Mouse (Mus musculus) brown adipose tissue, adult 24 weeks (tissue): ENCODE results near the gene Gm765. TPM values are rescaled to one million over a fixed set of nuclear protein-coding genes. Genes with fewer than 3 reads are reported as not detected.

Source experiments
- H3K27ac ChIP-seq: fragments of 200-500 bp; replicated peaks from 2 replicates; pipeline ENCODE4 v1.5.1; 2012; ENCODE audit warnings: low read depth, mild to moderate bottlenecking, low read length
- H3K4me1 ChIP-seq: fragments of 200-500 bp; 2 replicates; pipeline ENCODE4 v1.6.1; 2012; ENCODE audit warnings: low read length, mixed read lengths; ENCODE audit not compliant: control insufficient read depth, insufficient read depth, insufficient read length
- H3K4me3 ChIP-seq: fragments of 200-500 bp; 2 replicates; pipeline ENCODE4 v1.5.1; 2012; ENCODE audit warnings: low read depth, mild to moderate bottlenecking, low read length, moderate library complexity; ENCODE audit not compliant: insufficient read depth
- polyA plus RNA-seq: library from polyadenylated mRNA; stranded (reverse); fragments of >200 nt; gene quantifications from 2 replicates; pipeline ENCODE4 v1.2.4, GENCODE M21; 2012; ENCODE audit not compliant: missing spikeins, insufficient read depth, insufficient read length

Gene Gm765
- not detected in 2 replicates for polyA plus RNA-seq

DNA sequence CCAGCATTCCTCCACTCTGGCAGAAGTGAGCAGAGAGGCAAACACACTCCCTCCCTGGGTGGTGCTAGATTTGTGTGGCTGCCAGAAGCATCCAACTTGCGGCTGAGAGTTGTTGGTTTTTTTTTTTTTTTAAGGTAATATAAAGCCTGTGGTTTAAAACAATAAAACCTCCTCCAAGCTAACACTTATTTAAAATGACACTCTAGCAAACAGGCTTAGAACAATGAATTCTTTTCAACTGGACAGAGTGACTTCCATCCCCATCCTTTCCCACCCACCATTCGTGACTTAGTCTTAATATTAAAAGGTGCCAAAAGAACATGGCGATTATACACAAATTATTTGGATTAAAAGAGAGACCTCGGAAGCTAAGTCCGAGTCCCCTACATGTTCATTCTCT is at the start of gene Gm765:
TSS of gene Gm765 (minus strand) at position 101 of the 400 bp plus-strand sequence.
- Histone ChIP-seq H3K4me3 (no peak within 1 kb of the TSS), H3K4me1 (no peaks in the 10 kb centered on the region), H3K27ac (no peak within 1 kb of the TSS)

DNA sequence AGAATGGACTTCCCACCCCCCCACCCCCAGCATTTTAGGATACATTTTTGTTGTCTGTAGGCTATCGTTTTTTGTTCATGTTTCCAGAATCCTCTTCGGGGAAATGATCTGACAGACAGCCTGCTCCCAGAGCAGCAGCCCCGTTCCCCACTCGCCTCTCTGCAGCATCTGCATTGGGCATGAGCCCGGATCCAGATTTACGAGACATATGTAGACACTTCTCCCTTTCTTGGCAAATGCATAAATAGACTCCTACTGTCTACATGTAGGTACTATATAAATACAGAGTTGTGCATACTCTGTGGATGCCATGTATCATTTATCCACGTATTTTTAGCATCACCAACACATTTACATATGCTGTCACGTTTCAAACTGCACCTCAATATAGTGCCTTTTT is 42.9 kb upstream of the Gm765 start:
- Histone ChIP-seq H3K27ac (no peak overlapping the region), H3K4me1 (no peaks in the 10 kb centered on the region), H3K4me3 (no peak overlapping the region)

DNA sequence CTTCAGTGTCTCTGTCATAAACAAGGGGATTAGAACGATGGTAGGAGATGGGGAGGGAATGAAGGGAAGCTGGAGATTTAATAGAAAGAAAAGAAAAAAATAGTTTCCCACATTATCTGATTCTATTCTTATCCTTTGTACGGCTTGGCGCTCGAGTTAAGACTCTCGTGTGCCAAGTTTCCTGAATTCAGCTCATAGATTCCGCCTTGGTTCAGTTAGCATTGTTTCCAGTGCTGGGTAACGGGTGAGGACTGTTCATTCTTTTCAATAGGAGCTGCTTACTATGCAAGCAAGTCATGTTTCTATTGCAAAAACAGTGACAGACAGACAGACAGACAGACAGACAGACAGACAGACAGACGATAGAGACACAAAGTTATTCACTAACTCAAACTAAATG is 41.9 kb upstream of the Gm765 start:
- Histone ChIP-seq H3K4me1 (no peaks in the 10 kb centered on the region), H3K4me3 (no peak overlapping the region), H3K27ac (no peak overlapping the region)

DNA sequence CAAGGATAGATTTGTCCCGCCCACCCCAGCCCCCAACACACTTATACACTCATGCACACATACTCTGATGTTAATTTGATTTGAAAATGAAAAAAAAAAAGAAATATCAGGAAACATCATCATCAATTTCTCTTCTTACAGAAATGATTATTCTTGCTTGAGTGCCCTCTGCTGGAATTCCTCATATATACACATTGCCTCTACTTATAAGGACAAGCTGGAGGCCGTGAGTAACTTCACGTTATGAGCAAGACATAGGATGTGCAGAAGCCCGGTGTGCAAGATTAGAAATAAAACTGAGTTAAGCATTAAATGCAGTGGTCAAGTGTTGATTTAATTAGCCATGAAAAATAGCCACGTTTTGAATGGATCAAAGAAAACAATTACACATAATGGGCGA is 40.9 kb upstream of the Gm765 start:
- Histone ChIP-seq H3K27ac (no peak overlapping the region), H3K4me3 (no peak overlapping the region), H3K4me1 (no peaks in the 10 kb centered on the region)

DNA sequence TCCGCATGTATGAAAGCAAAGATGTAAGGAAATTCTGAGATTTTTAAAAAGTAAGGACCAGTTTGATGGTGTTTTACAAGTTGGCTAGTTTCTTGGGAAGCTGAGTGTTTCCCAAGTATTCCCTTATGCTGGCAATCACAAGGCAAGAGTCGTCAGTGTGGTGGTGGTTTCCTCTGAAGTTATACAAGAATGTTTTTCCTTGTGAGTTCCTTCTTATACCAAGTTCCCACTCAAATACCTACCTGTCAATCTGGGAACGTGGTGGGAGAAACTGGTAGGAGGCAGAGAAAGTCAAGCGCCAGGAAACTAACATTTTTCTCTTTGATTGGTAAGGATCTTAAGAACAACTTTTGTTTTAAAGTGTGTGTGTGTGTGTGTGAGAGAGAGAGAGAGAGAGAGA is 23.6 kb upstream of the Gm765 start:
- no peak overlapping the region for H3K4me3 ChIP-seq
- H3K4me1 ChIP-seq, result no peaks in the 10 kb centered on the region
- no peak overlapping the region for H3K27ac ChIP-seq

DNA sequence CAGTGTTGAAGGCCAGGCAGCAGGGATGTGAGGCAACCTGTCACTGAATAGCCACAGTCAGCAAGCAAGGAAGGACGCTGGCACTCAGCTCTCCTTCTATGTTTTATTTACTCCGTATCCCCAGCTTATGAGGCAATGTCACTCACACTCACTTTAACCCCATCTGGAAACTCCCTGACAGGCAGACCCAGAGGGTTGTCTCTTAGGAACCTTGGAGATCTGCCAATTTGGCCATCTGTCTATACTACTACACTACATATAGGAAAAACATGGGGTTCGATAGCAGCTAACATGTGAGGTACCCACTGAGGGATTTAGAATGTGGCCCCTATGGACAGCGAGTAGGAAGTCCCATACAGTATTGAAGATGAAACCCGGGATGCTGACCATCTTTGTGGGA is 12.7 kb upstream of the Gm765 start:
- Histone ChIP-seq H3K27ac (no peak overlapping the region), H3K4me1 (no peaks in the 10 kb centered on the region), H3K4me3 (no peak overlapping the region)

DNA sequence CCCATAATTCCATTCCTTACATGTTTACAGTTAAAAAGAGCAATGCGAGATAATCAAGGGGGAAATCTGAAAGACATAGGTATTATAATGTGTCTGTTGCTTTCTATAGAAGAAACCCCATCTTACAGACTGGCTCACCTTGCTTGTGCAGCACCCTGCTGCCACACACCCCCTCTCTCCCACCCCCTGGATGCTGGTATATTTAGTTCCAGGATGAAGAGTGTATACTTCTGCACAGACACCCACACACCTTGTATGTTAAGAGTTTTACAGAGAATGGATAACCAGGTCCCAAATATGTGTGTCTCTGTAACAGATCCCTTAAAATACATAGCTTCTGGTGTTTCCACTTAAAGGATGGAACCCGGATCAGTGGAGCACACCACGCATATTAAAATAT is 10.7 kb upstream of the Gm765 start:
- no peak overlapping the region for H3K27ac ChIP-seq
- no peaks in the 10 kb centered on the region for H3K4me1 ChIP-seq
- no peak overlapping the region for H3K4me3 ChIP-seq

DNA sequence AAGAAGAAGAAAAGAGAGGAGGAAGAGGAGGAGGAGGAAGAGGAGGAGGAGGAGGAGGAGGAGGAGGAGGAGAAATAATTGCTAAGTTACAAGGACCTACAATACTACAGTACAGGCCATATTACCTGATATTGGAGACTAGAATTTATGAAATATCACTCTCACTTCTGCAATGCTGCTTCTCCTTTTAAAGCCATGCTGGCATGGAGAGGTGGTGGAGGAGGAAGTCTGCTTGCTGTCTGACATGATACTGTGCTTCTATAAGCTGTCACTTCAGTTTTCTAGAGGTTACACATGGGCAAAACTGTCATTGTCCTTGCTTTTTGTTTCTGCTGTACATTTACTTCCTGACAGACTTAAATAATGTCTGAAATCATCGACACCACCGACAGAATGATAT is 9.8 kb downstream of the Gm765 start:
- no peak overlapping the region for H3K27ac ChIP-seq
- H3K4me3 ChIP-seq, result no peak overlapping the region
- H3K4me1 ChIP-seq, result no peaks in the 10 kb centered on the region

DNA sequence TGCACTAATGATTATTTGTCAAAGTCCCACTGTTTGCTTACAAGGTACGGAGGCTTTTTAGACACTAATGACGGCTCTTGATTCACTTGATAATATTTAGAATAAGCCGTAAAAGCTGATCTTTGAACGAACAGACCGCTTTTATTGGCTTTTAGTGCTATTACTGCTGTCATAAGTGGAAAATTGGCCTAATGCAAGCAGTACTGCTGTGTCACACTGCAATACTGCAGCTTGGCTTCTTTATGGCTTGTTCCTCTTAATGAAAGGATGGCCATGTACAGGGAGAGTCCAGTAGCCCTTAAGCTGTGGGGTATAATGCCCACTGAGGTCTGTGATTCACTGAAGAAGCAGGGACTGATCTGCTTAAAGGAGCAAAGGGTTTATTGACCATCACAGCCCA is 30.9 kb downstream of the Gm765 start:
- Histone ChIP-seq H3K4me3 (no peak overlapping the region), H3K4me1 (no peaks in the 10 kb centered on the region), H3K27ac (no peak overlapping the region)

DNA sequence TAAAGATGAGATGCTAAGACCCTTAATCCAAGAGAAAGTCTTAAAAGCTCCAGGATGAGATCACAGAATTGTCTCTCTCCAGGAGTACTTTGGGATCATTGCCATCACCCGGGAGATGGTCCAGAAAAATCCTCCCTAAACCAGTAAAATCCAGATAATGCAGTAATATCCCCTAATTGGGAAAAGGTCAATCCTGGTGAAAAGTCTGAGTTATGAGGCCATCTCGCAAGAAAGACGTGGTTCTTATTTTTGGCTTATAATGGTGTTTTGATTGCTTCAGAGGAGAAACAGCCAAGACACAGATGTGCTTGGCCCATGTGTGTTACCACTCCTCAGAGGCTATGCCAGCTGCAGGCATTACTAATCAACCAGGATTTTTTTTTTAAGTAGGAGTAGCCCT is 34.9 kb downstream of the Gm765 start:
- no peaks in the 10 kb centered on the region; the same call in 1 of the 2 replicates for H3K4me1 ChIP-seq
- H3K4me3 ChIP-seq, result no peak overlapping the region
- H3K27ac ChIP-seq, result no peak overlapping the region

DNA sequence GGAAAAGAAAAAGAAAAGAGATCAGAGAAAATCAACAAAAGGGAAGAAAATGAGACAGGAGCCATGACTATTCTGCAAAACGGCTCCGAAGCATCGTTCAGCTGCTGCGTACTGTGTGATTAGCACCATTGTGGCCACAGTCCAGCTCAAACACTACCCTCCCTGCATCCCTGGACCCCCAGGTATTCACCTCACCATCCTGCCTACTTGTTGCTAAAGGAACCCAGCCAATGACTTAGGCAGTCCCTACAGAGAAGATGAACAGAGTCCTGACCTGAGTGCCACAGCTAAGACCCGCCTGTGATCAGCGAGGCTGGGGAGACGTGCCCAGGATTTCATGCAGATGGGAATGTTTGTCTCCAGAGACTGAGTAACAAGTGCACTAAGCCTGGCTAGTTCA is 35.4 kb downstream of the Gm765 start:
- Histone ChIP-seq H3K4me3 (no peak overlapping the region), H3K27ac (no peak overlapping the region), H3K4me1 (no peaks in the 10 kb centered on the region; the same call in 1 of the 2 replicates)

DNA sequence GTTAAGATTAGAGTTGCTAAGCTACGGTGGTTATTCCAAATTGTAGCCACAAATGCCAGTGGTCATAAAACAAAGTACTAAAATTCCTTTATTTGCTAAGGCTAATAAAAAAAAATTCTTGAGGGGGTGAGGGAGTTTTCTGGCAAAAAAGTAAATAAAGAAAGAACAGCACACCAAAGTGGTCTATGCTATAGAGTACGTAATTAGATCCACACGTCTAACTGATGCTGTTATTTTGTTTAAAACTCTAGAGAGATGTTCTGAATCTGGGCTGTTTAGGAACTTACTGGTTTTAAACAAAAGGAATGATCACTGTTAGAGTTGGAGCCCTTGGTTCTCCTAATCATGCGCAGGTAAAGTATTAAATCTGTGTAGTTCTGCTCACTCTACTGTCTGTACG is 50.5 kb downstream of the Gm765 start:
- no peaks in the 10 kb centered on the region for H3K4me1 ChIP-seq
- no peak overlapping the region for H3K4me3 ChIP-seq
- no peak overlapping the region for H3K27ac ChIP-seq

DNA sequence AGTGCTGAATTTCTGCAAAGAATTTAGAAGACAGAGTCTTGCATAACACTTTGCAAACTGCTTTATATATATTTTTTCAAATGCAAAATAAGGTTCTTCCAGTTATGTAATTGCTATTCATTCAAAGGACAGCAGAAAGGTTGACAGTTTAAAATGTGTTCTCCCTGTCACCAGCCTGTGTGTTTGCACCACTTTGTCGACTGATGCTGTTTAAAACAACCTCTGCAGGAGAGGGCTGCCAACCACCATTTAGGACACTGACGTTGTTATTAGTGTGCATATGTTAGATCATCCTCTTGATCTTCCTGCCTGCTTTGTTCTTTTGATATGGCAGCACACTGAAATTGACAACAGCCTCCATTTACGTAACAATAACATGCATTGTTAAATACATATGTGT is 54.2 kb downstream of the Gm765 start:
- Histone ChIP-seq H3K4me1 (no peaks in the 10 kb centered on the region), H3K27ac (no peak overlapping the region), H3K4me3 (no peak overlapping the region)

DNA sequence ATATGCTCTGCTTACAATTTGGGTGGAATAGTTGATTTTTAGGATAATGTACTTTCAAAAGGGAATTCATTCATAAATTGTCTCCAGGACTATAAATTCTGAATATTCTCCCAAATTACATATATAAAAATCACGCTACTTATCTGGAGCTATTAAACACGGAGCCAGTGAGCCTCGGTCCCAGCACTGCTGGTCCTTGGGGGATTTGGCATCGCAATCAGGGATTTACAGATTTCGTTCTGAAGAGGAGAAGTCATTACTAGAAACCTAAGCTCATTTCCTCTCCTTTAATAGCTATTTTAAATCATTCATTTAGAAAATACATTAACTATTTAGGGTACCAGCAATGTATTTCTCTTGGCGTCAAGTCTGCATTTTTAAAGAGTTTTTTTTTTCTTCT is 55.0 kb downstream of the Gm765 start:
- no peak overlapping the region for H3K27ac ChIP-seq
- H3K4me3 ChIP-seq, result no peak overlapping the region
- H3K4me1 ChIP-seq, result no peaks in the 10 kb centered on the region

DNA sequence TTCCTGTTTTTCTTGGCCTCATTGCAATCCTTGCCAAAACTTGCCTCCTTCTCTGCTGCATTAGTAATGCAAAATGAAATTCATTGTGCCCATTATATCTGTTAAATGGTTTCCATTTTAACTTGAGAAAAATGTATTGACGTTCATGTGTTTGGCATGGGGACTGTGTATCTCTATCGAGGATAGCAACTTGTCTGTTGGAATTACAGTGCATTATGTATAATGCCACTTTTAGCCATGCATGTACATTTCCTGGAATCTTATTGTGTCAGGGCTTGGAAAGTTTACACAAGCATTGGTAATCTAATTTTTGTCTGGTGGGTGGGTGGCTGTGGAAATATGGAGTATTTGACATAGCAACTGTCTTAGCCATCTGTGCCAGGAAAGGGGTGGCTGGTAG is 57.4 kb downstream of the Gm765 start:
- no peak overlapping the region for H3K27ac ChIP-seq
- no peaks in the 10 kb centered on the region for H3K4me1 ChIP-seq
- H3K4me3 ChIP-seq, result no peak overlapping the region

DNA sequence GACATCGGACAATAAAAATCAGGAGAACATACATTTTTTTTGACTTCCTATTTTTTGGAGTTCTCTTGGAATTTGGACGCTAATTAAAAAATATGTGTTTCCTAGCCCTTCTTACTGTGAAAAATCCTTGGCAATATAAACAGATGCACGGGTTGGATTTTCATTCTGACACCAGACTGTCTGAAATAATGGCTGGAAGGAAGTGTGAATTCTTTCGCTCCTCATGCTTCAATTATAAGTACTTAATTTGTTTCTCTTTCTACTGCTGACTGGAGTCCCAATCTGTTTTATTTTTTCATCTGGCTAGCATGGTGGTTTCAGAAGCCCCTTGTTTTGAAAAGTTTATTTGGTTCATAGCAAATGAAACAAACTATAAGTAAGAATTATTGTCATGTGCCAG is 59.8 kb downstream of the Gm765 start:
- Histone ChIP-seq H3K4me3 (no peak overlapping the region), H3K27ac (no peak overlapping the region), H3K4me1 (no peaks in the 10 kb centered on the region)

DNA sequence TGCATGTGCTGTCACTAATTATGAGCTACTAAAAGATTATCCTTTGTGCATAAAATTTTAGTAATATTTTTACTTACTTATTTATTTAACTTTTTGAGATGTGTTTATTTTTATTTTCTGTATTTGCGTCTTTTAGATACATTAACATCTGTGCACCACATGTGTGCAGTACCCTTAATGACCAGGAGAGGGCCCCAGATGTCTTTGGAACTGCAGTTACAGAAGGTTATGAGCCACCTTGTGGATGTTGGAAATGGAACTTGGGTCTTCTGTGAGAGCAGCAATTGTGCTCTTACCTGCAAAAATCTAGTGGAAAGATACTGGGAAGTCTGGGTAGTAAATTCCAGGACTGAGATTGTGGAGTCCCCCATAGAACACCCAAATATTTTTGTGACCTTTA is 71.0 kb downstream of the Gm765 start:
- Histone ChIP-seq H3K27ac (no peak overlapping the region), H3K4me3 (no peak overlapping the region), H3K4me1 (no peaks in the 10 kb centered on the region)
